Mouse (Mus musculus) liver, adult 2 months (tissue): ENCODE measurements around the gene Evpl. TPM values are rescaled to one million over a fixed set of nuclear protein-coding genes. Genes with fewer than 3 reads are reported as not detected.

Experiments used
- DNase-seq: peaks from one replicate; pipeline ENCODE4 v3.0.0-alpha.2; 2011; ENCODE audit warnings: low read depth, low spot score; ENCODE audit errors: extremely low read depth
- H3K27ac ChIP-seq: fragments of 200-500 bp; replicated peaks from 2 replicates; pipeline ENCODE4 v1.5.1; 2012; ENCODE audit warnings: low read depth, mild to moderate bottlenecking, control low read depth, inconsistent platforms, low read length; ENCODE audit not compliant: insufficient read depth
- H3K27me3 ChIP-seq: fragments of 200-500 bp; 2 replicates; pipeline ENCODE4 v1.6.1; 2012; ENCODE audit warnings: mild to moderate bottlenecking, moderate library complexity, low read length, inconsistent platforms; ENCODE audit not compliant: control insufficient read depth, insufficient read depth
- H3K36me3 ChIP-seq: fragments of 200-500 bp; 2 replicates; pipeline ENCODE4 v1.6.1; 2012; ENCODE audit warnings: low read length, inconsistent platforms; ENCODE audit not compliant: control insufficient read depth, insufficient read depth
- H3K4me1 ChIP-seq: fragments of 200-500 bp; 2 replicates; pipeline ENCODE4 v1.6.1; 2011; ENCODE audit warnings: low read length; ENCODE audit not compliant: control insufficient read depth, insufficient read depth
- H3K4me3 ChIP-seq: fragments of 200-500 bp; 2 replicates; pipeline ENCODE4 v1.5.1; 2011; ENCODE audit warnings: low read depth, mild to moderate bottlenecking, control low read depth, low read length, moderate library complexity; ENCODE audit not compliant: insufficient read depth
- H3K79me2 ChIP-seq: fragments of 200-500 bp; 2 replicates; pipeline ENCODE4 v1.6.1; 2012; ENCODE audit warnings: inconsistent platforms, mild to moderate bottlenecking, low read length, moderate library complexity; ENCODE audit not compliant: control insufficient read depth, insufficient read depth
- H3K9ac ChIP-seq: fragments of 200-500 bp; 2 replicates; pipeline ENCODE4 v1.6.1; 2012; ENCODE audit warnings: low read depth, mild to moderate bottlenecking, control low read depth, inconsistent platforms, low read length
- CTCF ChIP-seq: fragments of 200-500 bp; IDR thresholded peaks from 2 replicates; pipeline ENCODE4 v1.5.1; 2011; ENCODE audit warnings: low read depth, low read length, control low read depth
- POLR2A ChIP-seq: fragments of 200-500 bp; IDR thresholded peaks from 2 replicates; pipeline ENCODE4 v1.6.1; 2011; ENCODE audit warnings: low read length, control low read depth; ENCODE audit not compliant: insufficient read depth; ENCODE audit errors: extremely low read depth
- WGBS: fragments of 180-500 bp; shearing (Covaris S2); methylation state at CpG from one replicate; pipeline ENCODE4 v1.1.7; 2018; 5-methylcytosine and 5-hydroxymethylcytosine counted together
- polyA plus RNA-seq: library from polyadenylated mRNA; depleted of rRNA; stranded (reverse); fragments of >200 nt; gene quantifications from 2 replicates; pipeline ENCODE4 v1.2.3, GENCODE M21; 2012
- total RNA-seq: library from RNA; depleted of rRNA; stranded (reverse); fragments of >200 nt; gene quantifications from 2 replicates; pipeline ENCODE4 v1.2.3, GENCODE M21; 2014

Evpl gene
- total and polyA plus RNA-seq, 2 experiments: 0.12 to 0.18 TPM

DNA sequence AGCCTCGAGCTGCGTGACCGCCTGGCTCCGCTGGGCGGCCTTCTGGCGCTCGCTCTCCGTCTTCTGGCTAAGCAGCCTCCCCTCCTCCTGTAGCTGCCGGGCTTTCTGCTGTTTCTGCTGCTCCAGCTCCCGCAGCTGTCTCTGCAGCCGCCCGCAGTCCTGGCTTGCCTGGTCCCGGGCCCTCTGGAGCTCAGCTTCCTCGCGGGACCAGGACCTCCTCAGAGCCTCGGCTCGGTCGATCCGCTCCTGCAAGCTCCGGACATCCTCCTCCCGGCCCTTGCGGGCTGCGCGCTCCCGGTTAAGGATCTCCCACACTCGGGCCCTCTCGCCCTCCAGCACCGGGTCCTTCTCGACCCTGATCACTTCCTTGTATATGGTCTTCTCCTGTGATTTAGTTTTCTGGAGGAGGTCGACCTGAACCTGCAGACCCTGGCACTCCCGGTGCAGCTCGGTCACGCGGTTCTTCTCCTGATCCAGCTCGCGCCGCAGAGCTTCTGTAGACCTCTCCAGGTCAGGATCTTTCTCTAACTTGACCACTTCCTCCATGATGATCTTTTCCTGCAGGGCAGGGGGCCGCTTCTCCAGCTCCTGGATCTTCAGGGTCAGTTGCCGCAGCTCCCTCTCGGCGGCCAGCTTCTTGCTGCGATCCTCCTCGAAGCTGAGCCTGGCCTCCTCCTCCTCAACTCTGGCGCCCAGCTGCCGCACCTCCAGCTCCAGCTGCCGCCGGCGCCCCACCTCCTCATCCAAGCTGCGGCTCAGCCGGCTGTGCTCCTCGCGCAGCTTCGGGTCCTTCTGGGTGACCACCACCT, 15.7 kb downstream of the Evpl start:
- Histone ChIP-seq H3K79me2 (no peaks in the 10 kb centered on the region), H3K9ac (no peak overlapping the region), H3K4me1 (peaks cover 18% of the 10 kb centered on the region), H3K4me3 (peak overlapping the region; percentile 27; the same call in 1 of the 2 replicates), H3K27me3 (peaks cover 4% of the 10 kb centered on the region; the same call in 1 of the 2 replicates), H3K36me3 (no peaks in the 10 kb centered on the region), H3K27ac (no peak overlapping the region)
- WGBS: 24% methylated on average over 53 of the region's 53 CpGs
- DNase-seq: no peak
- no peak for TF ChIP-seq POLR2A
- TF ChIP-seq CTCF: 0 out of 2 replicates have a peak, but pooled peaks have one; percentile 1

DNA sequence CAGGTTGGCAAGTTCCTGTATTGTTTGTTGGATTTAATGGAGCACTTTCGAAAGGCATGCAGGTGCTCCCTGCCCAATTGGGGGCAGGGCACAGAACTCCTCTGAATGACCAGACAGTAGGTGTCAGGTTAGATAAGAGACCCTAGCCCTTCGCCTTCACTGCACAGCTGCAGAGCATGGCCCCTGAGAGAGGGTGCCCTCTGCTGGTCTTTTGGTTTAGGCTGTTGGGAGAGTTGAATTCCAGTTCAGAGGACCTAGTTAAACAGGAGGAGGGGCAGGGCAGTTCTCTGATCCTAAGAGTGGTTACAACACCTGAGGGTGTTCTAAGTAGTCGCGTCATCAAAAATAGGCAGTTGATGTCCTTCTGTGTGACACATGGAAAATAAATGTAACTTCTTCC, 18.0 kb downstream of the Evpl start:
- peak overlapping the region; percentile 90 for H3K27ac ChIP-seq

DNA sequence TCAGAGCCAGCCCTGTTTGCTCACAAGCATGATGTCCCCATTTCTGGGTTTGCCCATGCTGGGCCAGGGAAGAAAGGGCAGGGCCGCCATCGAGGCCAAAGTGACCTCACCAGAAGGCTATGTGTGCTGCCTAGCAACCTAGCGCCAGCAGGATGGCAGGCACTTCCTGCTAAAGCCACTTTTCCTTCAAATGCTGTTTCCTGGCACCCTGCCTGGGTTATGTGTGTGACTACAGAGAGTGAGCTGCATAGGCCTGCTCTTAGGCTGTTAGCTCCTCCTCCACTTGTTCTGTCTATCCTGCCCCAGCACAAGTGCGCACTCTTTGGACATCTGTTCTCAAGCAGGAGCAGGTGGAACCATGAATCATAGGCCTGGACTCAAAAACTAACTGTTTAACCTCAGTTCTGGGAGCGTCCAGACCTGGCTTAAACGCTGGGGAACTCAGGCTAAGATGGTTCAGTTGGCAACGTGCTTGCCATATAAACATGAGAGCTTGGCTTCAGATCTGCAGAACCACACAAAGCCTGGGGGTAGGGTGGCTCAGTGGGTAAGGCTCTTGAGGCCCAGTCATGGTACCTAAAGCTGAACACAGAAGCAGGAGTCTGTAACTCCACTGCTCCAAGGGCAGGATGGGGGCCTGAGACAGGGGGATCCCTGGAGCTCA, 19.0 kb downstream of the Evpl start:
- Histone ChIP-seq H3K79me2 (no peaks in the 10 kb centered on the region), H3K27me3 (peaks cover 4% of the 10 kb centered on the region; the same call in 1 of the 2 replicates), H3K9ac (peak overlapping the region; percentile 63), H3K4me1 (peaks cover 18% of the 10 kb centered on the region), H3K4me3 (no peak overlapping the region), H3K36me3 (no peaks in the 10 kb centered on the region), H3K27ac (peak overlapping the region; percentile 90)
- 7% methylated on average over 7 of the region's 7 CpGs for WGBS
- peak; percentile 97 for DNase-seq
- TF ChIP-seq CTCF (no peak), POLR2A (no peak)

More for the DNA sequence above, 18.0 kb downstream of the Evpl start:
- peak overlapping the region; percentile 63 for H3K9ac ChIP-seq
- H3K79me2 ChIP-seq: no peaks in the 10 kb centered on the region
- no peak overlapping the region for H3K4me3 ChIP-seq
- DNase-seq: peak; percentile 76
- WGBS: 10% methylated on average over 4 of the region's 4 CpGs
- peaks cover 18% of the 10 kb centered on the region for H3K4me1 ChIP-seq
- peak; percentile 86 for TF ChIP-seq CTCF
- no peak for TF ChIP-seq POLR2A
- no peaks in the 10 kb centered on the region for H3K36me3 ChIP-seq
- peaks cover 4% of the 10 kb centered on the region; the same call in 1 of the 2 replicates for H3K27me3 ChIP-seq

DNA sequence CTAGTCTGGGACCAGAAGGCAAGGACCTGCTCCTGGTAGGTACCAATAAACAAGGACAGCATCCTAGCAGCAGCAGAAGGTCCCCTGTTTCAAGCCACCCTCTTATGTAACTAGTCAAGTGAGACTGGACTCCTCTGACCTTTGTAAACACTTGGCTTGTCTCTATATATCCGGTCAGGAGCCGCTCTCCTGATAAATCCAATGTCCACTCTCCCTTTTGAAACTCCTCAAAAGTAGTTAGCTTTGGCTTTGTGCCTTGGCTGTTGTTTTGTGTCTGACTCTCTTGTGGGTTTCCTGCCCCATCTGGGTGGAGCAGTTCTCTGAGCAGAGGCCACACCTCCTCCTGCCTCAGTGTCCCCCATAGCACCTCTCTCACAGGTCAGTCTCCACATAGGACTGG, 19.6 kb downstream of the Evpl start:
- Histone ChIP-seq H3K27me3 (peaks cover 4% of the 10 kb centered on the region; the same call in 1 of the 2 replicates), H3K27ac (peak overlapping the region; percentile 90), H3K36me3 (no peaks in the 10 kb centered on the region), H3K79me2 (no peaks in the 10 kb centered on the region), H3K4me1 (peaks cover 18% of the 10 kb centered on the region), H3K4me3 (no peak overlapping the region), H3K9ac (peak overlapping the region; percentile 27; the same call in 1 of the 2 replicates)
- peak; percentile 98 for DNase-seq
- WGBS: 3% methylated on average over 2 of the region's 2 CpGs
- TF ChIP-seq POLR2A (no peak), CTCF (no peak)

DNA sequence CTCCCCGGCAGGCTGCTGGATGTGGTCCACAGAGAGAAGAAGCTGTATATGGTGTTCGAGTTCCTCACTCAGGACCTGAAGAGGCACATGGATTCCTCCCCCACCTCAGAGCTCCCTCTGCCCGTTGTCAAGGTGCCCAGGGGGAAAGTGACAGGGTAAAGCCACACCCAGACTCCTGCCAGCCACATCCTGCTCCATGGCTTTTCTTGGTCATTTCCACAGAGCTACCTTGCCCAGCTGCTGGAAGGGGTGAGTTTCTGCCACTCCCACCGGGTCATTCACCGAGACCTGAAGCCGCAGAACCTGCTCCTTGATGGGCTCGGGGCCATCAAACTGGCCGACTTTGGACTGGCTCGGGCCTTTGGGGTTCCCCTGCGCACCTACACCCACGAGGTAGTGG, 21.3 kb downstream of the Evpl start:
- Histone ChIP-seq H3K79me2 (no peaks in the 10 kb centered on the region), H3K36me3 (no peaks in the 10 kb centered on the region), H3K27ac (no peak overlapping the region), H3K9ac (no peak overlapping the region), H3K27me3 (no peaks in the 10 kb centered on the region), H3K4me1 (peaks cover 22% of the 10 kb centered on the region), H3K4me3 (no peak overlapping the region)
- DNase-seq: no peak
- TF ChIP-seq CTCF (no peak), POLR2A (no peak)
- WGBS: 89% methylated on average over 11 of the region's 11 CpGs

DNA sequence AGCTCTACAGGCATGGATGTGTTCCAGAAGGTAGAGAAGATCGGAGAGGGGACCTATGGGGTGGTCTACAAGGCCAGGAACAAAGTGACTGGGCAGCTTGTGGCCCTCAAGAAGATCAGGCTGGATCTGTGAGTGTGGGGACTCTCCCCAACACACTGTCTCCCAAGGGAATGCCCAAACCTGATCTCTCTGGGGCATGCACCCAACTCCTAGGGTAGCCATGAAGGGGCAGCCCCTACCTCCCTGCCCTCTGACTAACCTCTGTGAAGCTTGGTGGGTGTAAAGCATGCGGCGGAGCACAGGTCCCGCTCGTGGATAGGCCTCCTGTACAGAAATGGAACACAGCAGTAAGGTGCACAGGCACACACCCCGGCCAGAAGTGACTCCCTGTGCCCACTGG, 21.9 kb downstream of the Evpl start:
- TF ChIP-seq CTCF (no peak), POLR2A (no peak)
- Histone ChIP-seq H3K36me3 (no peaks in the 10 kb centered on the region), H3K9ac (no peak overlapping the region), H3K4me1 (peaks cover 25% of the 10 kb centered on the region), H3K27me3 (no peaks in the 10 kb centered on the region), H3K4me3 (no peak overlapping the region), H3K27ac (no peak overlapping the region), H3K79me2 (no peaks in the 10 kb centered on the region)
- 95% methylated on average over 6 of the region's 6 CpGs for WGBS
- no peak for DNase-seq
